Mouse (Mus musculus) cerebellum, adult 2 months (tissue): ENCODE measurements around the gene Otud7a.
"Not testable (repeated sequence)": the region's sequence is repeated elsewhere in the genome, so short reads cannot be mapped to it uniquely, and the experiment has no call there.

ENCODE experiments used
- CTCF ChIP-seq: fragments of 200-500 bp; IDR thresholded peaks from 2 replicates; pipeline ENCODE4 v1.5.1; 2011; ENCODE audit warnings: low read depth, mild to moderate bottlenecking, control low read depth, low read length, moderate library complexity, borderline replicate concordance; ENCODE audit not compliant: insufficient read depth
- POLR2A ChIP-seq: fragments of 200-500 bp; IDR thresholded peaks from 2 replicates; pipeline ENCODE4 v1.6.1; 2011; ENCODE audit warnings: low read length, control low read depth, borderline replicate concordance; ENCODE audit not compliant: insufficient read depth

DNA sequence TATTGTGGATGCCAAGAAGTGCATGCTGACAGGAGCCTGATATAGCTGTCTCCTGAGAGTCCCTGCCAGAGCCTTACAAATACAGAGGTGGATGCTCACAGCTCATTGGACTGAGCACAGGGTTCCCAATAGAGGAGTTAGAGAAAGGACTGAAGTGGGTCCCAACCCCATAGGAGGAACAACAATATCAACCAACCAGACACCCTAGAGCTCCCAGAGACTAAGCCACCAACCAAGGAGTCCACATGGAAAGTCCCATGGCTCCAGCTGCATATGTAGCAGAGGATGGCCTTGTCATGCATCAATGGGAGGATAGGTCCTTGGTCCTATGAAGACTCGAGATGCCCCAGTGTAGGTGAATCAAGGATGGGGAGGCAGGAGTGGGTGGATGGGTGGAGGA, 226.4 kb downstream of the Otud7a start:
- TF ChIP-seq CTCF, POLR2A: not testable (repeated sequence)
